Mouse (Mus musculus): ENCODE data around the gene Rassf8. TPM values are rescaled to one million over a fixed set of nuclear protein-coding genes. Genes with fewer than 3 reads are reported as not detected.

Gene Rassf8
- polyA plus RNA-seq (2014; fragmentation: Nextera tagmentation; extraction: Ambion mirVana) = 8.0 and 10.3 TPM in 2 replicates

DNA sequence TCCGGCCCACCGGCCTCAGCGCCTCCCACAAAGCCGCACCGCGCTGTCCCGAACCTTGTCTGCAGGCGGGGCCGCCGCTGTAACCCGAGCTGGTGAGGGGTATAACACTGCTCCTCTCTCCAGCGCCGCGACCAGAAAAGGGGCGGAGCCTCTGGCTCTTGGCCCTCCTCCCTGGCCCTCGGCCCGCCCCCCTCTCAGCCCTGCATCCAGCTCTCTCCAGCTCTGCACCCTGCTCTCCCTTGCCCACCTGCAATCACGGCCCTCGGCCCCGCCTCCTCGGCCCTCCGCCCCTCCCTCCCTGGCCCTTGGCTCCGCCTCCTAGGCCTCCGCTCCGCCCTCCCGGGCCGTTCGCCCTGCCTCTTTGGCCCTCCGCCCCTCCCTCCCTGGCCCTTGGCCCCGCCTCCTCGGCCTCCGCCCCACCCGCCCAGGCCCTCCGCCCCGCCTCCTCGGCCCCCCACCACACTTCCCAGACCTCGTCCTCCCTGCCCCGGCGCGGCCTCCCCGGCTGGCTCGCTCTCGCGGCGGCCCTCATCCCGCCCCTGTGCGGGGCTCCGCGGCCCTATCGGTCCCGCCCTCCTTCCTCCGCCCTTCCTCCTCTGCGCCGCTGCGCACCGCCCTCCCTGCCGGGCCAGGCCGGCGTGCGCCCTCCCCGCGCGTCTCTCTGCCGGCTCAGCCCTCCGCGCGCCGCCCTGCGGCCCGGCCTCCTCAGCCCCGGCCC is at the start of gene Rassf8:
Gene Rassf8 (plus strand): TSS at position 617 of the 718 bp plus-strand sequence.
- WGBS = 1% methylated on average over 49 of the region's 71 CpGs
- peak; percentile 96 for ATAC-seq (ENCODE audit: insufficient number of reproducible peaks, low FRiP score, low TSS enrichment, low read depth)

DNA sequence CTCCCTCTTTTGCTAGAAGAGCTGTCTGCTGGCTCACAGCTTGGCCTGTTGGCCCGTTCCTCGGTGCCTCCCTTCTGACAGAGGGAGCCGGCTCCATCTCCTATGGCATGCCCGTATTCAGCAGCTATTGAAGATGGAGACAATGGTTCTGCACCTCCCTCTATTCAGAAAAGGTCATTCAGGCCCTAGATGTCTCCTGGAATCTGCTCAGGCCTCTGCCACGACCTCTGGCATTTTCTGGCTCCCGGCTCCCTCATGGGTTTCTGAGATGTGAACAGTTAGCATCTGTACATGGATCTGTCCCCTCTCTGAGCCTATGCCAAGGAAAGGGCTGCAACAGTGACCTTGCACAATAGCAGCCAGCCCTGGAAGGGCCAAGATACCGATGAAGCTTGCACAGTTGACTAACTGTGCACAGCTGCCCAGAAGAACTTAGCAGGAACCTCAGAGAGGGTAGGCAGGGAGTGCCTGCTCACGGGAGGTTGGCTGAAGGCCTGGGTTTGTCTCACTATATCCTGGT is 45.5 kb upstream of the Rassf8 start:
- H3K4me2 ChIP-seq (ENCODE audit: low read depth, severe bottlenecking) = no peak overlapping the region
- DNase-seq (ENCODE audit: low spot score) = no peak
- H3K27me3 ChIP-seq (ENCODE audit: control insufficient read depth, insufficient read depth, low read length) = no peaks in the 10 kb centered on the region
- no peaks in the 10 kb centered on the region for H3K36me3 ChIP-seq (ENCODE audit: control insufficient read depth, insufficient read depth, low read length)
- no peak for ATAC-seq (ENCODE audit: insufficient number of reproducible peaks, low FRiP score, low TSS enrichment, low read depth)
- H3K9ac ChIP-seq (ENCODE audit: low read length) = no peak overlapping the region
- WGBS = 83% methylated on average over 8 of the region's 8 CpGs
- no peaks in the 10 kb centered on the region for H3K9me3 ChIP-seq (ENCODE audit: control insufficient read depth, low read length)
- no peaks in the 10 kb centered on the region for H3K4me1 ChIP-seq (ENCODE audit: control insufficient read depth, insufficient read depth, low read length)
- no peak overlapping the region for H3K27ac ChIP-seq (replicated peaks; ENCODE audit: low read depth, low read length)
- no peak overlapping the region for H3K4me3 ChIP-seq (ENCODE audit: low read depth, low read length)

More for the DNA sequence above, at the start of gene Rassf8:
- Histone ChIP-seq H3K36me3 (ENCODE audit: control insufficient read depth, insufficient read depth, low read length) (0 out of 2 replicates have a peak, but pooled peaks cover 2% of the 10 kb centered on the region), H3K4me3 (ENCODE audit: low read depth, low read length) (peak within 1 kb of the TSS; percentile 77), H3K9me3 (ENCODE audit: control insufficient read depth, low read length) (no peaks in the 10 kb centered on the region), H3K4me1 (ENCODE audit: control insufficient read depth, insufficient read depth, low read length) (peaks cover 5% of the 10 kb centered on the region; the same call in 1 of the 2 replicates), H3K27me3 (ENCODE audit: control insufficient read depth, insufficient read depth, low read length) (no peaks in the 10 kb centered on the region), H3K9ac (ENCODE audit: low read length) (peak within 1 kb of the TSS; percentile 87), H3K27ac (replicated peaks; ENCODE audit: low read depth, low read length) (peak within 1 kb of the TSS; percentile 87), H3K4me2 (ENCODE audit: low read depth, severe bottlenecking) (peak within 1 kb of the TSS; percentile 76)
- peak; percentile 95 for DNase-seq (ENCODE audit: low spot score)

DNA sequence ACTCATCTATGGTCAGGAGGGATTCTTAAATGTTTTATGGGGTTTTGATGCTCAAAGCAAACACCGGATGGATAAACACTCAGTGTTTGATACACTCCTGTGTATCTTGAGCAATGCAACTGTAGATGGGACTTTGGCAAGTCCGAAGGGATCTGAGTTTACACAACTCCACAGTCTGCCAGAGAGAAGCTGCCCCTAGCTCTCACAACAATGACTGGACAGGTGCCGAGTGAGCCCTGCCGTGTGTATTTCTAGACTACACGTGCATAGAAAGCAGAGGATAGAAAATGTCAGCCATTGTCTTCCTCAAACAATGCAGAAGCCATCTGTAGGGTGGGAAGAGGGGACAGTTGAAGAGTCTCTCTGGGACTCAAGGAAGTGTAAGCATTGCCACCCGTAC is 42.9 kb upstream of the Rassf8 start:
- ATAC-seq (ENCODE audit: insufficient number of reproducible peaks, low FRiP score, low TSS enrichment, low read depth) = no peak
- Histone ChIP-seq H3K9ac (ENCODE audit: low read length) (no peak overlapping the region), H3K4me2 (ENCODE audit: low read depth, severe bottlenecking) (no peak overlapping the region), H3K36me3 (ENCODE audit: control insufficient read depth, insufficient read depth, low read length) (no peaks in the 10 kb centered on the region), H3K4me1 (ENCODE audit: control insufficient read depth, insufficient read depth, low read length) (no peaks in the 10 kb centered on the region; the same call in 1 of the 2 replicates), H3K9me3 (ENCODE audit: control insufficient read depth, low read length) (no peaks in the 10 kb centered on the region), H3K27ac (replicated peaks; ENCODE audit: low read depth, low read length) (no peak overlapping the region), H3K27me3 (ENCODE audit: control insufficient read depth, insufficient read depth, low read length) (no peaks in the 10 kb centered on the region), H3K4me3 (ENCODE audit: low read depth, low read length) (no peak overlapping the region)
- no peak for DNase-seq (ENCODE audit: low spot score)
- 93% methylated on average over 6 of the region's 6 CpGs for WGBS

DNA sequence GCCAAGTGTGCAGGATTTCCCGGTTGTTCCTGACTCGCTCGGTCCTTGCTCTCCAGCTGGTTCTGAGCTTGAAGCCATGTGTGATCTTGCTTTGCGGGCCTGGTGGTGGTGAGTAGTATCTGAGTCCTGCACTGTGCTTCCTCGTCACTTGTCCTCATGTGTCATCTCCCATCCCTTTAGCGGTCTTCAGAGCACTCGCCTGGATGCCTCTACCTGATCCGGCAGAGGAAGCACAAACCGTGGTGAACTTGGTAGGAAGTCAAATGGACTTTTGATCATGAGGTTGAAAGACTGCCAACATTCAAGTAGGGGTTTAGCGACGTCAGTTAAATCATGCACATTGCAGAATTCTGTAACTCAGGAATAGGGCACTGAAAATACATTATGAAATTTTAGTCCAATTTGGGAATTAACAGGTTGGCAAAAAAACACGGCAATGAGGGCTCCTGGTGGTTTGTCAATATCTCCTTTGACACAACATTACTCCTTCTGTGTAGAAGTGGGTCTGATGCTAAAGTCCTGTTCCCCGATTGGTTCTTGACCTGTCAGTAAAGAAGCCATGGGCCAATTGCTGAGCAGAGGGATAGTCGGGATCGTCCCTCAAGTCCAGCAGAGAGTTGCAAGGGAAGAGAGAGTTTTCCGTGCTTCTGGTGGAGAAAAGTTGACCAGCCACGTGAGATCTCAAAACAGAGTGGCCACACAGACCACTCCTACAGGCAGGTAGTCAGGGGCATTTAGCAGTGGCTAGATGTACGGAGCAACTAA is 36.4 kb upstream of the Rassf8 start:
- no peak for DNase-seq (ENCODE audit: low spot score)

DNA sequence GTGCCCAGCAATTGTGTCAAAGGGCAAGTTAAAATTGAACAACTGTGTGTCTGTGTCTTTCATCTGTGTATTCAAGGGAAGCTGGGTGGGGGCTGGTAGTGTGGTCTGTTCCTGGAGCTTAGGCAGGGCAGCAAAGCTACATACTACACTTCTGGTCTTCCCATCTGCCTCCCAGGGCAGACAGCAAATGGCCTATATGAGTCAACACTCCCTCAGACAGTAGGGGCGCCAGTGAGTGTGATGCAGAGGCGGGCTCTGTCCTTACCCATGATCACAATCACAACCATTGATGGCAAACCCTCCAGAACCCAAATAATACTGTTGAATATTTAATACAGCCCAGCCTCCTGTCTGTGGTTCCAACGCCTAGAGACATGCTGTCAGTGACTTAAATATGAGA is 35.8 kb upstream of the Rassf8 start:
- Histone ChIP-seq H3K27me3 (ENCODE audit: control insufficient read depth, insufficient read depth, low read length) (no peaks in the 10 kb centered on the region), H3K4me3 (ENCODE audit: low read depth, low read length) (no peak overlapping the region), H3K36me3 (ENCODE audit: control insufficient read depth, insufficient read depth, low read length) (no peaks in the 10 kb centered on the region), H3K9me3 (ENCODE audit: control insufficient read depth, low read length) (no peaks in the 10 kb centered on the region), H3K27ac (replicated peaks; ENCODE audit: low read depth, low read length) (no peak overlapping the region), H3K4me1 (ENCODE audit: control insufficient read depth, insufficient read depth, low read length) (no peaks in the 10 kb centered on the region; the same call in 1 of the 2 replicates), H3K4me2 (ENCODE audit: low read depth, severe bottlenecking) (no peak overlapping the region), H3K9ac (ENCODE audit: low read length) (no peak overlapping the region)
- ATAC-seq (ENCODE audit: insufficient number of reproducible peaks, low FRiP score, low TSS enrichment, low read depth) (no peak), DNase-seq (ENCODE audit: low spot score) (no peak)
- WGBS = 83% methylated on average over 3 of the region's 3 CpGs

More for the DNA sequence above, 36.4 kb upstream of the Rassf8 start:
- H3K4me1 ChIP-seq (ENCODE audit: control insufficient read depth, insufficient read depth, low read length) = no peaks in the 10 kb centered on the region; the same call in 1 of the 2 replicates
- H3K9ac ChIP-seq (ENCODE audit: low read length) = no peak overlapping the region
- 95% methylated on average over 18 of the region's 18 CpGs for WGBS
- no peak overlapping the region for H3K27ac ChIP-seq (replicated peaks; ENCODE audit: low read depth, low read length)
- no peaks in the 10 kb centered on the region for H3K27me3 ChIP-seq (ENCODE audit: control insufficient read depth, insufficient read depth, low read length)
- H3K4me2 ChIP-seq (ENCODE audit: low read depth, severe bottlenecking) = no peak overlapping the region
- H3K9me3 ChIP-seq (ENCODE audit: control insufficient read depth, low read length) = no peaks in the 10 kb centered on the region
- no peaks in the 10 kb centered on the region for H3K36me3 ChIP-seq (ENCODE audit: control insufficient read depth, insufficient read depth, low read length)
- no peak overlapping the region for H3K4me3 ChIP-seq (ENCODE audit: low read depth, low read length)
- ATAC-seq (ENCODE audit: insufficient number of reproducible peaks, low FRiP score, low TSS enrichment, low read depth) = no peak

DNA sequence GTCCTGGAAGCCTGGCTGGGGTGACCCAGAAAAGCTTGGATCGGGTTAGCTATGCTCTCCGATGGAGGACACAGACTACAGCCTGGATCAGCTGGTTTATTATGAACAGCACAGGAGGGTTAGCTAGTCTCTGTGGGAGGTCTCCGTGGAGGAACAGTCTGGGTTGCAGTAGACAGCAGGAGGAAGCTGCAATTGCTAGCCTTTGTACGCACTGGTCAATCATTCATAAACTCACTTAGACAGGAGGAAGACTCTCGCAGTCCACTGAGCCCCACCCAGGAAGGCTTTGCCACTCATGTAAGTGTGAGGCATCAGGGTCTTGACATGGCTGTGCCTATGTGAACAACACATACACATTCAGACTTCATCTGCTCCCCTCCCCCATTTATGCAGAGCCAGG is 35.2 kb upstream of the Rassf8 start:
- Histone ChIP-seq H3K36me3 (ENCODE audit: control insufficient read depth, insufficient read depth, low read length) (no peaks in the 10 kb centered on the region), H3K9ac (ENCODE audit: low read length) (no peak overlapping the region), H3K27ac (replicated peaks; ENCODE audit: low read depth, low read length) (no peak overlapping the region), H3K4me1 (ENCODE audit: control insufficient read depth, insufficient read depth, low read length) (no peaks in the 10 kb centered on the region; the same call in 1 of the 2 replicates), H3K27me3 (ENCODE audit: control insufficient read depth, insufficient read depth, low read length) (no peaks in the 10 kb centered on the region), H3K9me3 (ENCODE audit: control insufficient read depth, low read length) (no peaks in the 10 kb centered on the region), H3K4me2 (ENCODE audit: low read depth, severe bottlenecking) (no peak overlapping the region), H3K4me3 (ENCODE audit: low read depth, low read length) (no peak overlapping the region)
- no peak for ATAC-seq (ENCODE audit: insufficient number of reproducible peaks, low FRiP score, low TSS enrichment, low read depth)
- WGBS = 87% methylated on average over 5 of the region's 5 CpGs
- no peak for DNase-seq (ENCODE audit: low spot score)

DNA sequence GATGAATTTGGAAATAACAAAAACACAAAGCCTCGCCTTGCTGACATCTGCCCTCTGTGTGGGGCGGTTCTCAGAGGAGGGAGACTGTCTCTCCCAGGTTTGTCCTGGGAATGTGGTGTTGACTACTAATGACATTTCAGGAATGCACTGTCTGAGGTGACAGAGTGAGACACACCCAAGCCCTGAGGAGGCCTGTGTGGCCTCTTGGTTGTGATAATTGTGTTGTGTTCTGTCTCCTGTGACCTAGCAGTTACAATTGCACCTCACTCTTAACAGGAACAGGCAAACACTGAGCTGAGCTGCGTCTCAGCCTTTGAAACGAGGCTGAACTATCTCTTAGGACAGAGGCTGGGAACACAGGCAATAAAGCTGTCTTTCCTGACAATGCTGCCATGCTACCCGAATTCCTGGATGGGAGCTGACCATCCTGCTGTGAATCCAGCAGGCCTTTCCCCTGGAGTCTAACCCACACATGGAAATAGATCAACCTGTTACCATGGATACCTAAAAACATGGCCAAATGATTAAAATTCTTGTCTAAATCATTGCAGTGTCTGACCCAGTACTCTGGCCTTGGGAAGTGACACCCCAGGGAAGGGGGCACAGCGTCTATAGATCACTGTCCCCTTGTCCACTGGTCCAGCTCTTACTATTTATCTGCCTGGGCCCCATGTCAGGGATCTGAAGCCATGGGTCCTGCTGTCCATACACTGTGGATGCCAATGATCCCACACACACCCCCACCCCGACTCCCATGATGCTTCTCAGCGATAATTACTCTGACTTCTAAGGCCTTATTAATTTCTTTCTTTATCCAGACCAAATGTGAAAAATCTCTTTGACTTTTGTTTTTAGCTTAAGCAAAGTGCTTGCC is 33.1 kb upstream of the Rassf8 start:
- H3K4me2 ChIP-seq (ENCODE audit: low read depth, severe bottlenecking) = no peak overlapping the region
- DNase-seq (ENCODE audit: low spot score) (no peak), ATAC-seq (ENCODE audit: insufficient number of reproducible peaks, low FRiP score, low TSS enrichment, low read depth) (no peak)
- H3K4me1 ChIP-seq (ENCODE audit: control insufficient read depth, insufficient read depth, low read length) = no peaks in the 10 kb centered on the region
- H3K9ac ChIP-seq (ENCODE audit: low read length) = no peak overlapping the region
- H3K9me3 ChIP-seq (ENCODE audit: control insufficient read depth, low read length) = no peaks in the 10 kb centered on the region
- no peak overlapping the region for H3K4me3 ChIP-seq (ENCODE audit: low read depth, low read length)
- H3K27ac ChIP-seq (replicated peaks; ENCODE audit: low read depth, low read length) = no peak overlapping the region
- WGBS = 46% methylated on average over 8 of the region's 8 CpGs
- no peaks in the 10 kb centered on the region for H3K36me3 ChIP-seq (ENCODE audit: control insufficient read depth, insufficient read depth, low read length)
- H3K27me3 ChIP-seq (ENCODE audit: control insufficient read depth, insufficient read depth, low read length) = no peaks in the 10 kb centered on the region

DNA sequence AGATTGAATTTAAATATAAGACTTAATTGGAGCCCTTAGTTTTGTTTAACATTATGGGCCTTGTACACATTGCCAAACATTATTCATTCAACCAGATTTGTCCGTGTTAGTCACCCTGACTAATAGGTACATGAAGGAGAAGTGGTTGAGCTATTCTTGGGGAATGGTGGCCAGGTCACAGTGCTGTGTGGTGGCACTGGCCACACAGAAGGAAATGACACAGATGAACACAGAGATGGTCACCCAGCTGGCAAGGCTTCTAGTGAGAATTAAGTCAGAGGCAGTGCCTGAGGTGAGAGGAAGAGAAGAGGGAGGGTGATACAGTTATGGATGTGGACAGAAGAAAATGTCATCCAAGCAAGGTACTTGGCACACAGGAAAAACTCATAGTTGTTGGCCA is 32.4 kb upstream of the Rassf8 start:
- H3K4me1 ChIP-seq (ENCODE audit: control insufficient read depth, insufficient read depth, low read length) = no peaks in the 10 kb centered on the region
- WGBS = 81% methylated on average over 1 of the region's 1 CpGs
- H3K27ac ChIP-seq (replicated peaks; ENCODE audit: low read depth, low read length) = no peak overlapping the region
- H3K27me3 ChIP-seq (ENCODE audit: control insufficient read depth, insufficient read depth, low read length) = no peaks in the 10 kb centered on the region
- no peak overlapping the region for H3K4me3 ChIP-seq (ENCODE audit: low read depth, low read length)
- H3K4me2 ChIP-seq (ENCODE audit: low read depth, severe bottlenecking) = no peak overlapping the region
- DNase-seq (ENCODE audit: low spot score) (no peak), ATAC-seq (ENCODE audit: insufficient number of reproducible peaks, low FRiP score, low TSS enrichment, low read depth) (no peak)
- no peak overlapping the region for H3K9ac ChIP-seq (ENCODE audit: low read length)
- H3K36me3 ChIP-seq (ENCODE audit: control insufficient read depth, insufficient read depth, low read length) = no peaks in the 10 kb centered on the region
- H3K9me3 ChIP-seq (ENCODE audit: control insufficient read depth, low read length) = no peaks in the 10 kb centered on the region
